Mouse (Mus musculus) neural tube, embryonic 13.5 days (tissue): ENCODE data around the gene Pdpr. TPM values are rescaled to one million over a fixed set of nuclear protein-coding genes. Genes with fewer than 3 reads are reported as not detected.

Source experiments
- polyA plus RNA-seq: library from polyadenylated mRNA; unstranded; fragments of >200 nt; fragmentation: Nextera tagmentation; extraction: Ambion mirVana; gene quantifications from 2 replicates; pipeline ENCODE4 v1.2.1, GENCODE M21; 2015

The Pdpr gene
- polyA plus RNA-seq, 1 experiment from 2014 or later = 9.6 TPM

Other genes with a start within 250 kb of the Pdpr start
- gene Cog4, start 248.0 kb upstream of the Pdpr start, polyA plus RNA-seq = 74.2 and 78.9 TPM in 2 replicates
- 93.9 and 112 TPM in 2 replicates for gene Sf3b3, start 247.8 kb upstream of the Pdpr start, polyA plus RNA-seq
- 6.9 and 8.4 TPM in 2 replicates for gene Fuk, start 192.1 kb upstream of the Pdpr start, polyA plus RNA-seq
- gene St3gal2, start 174.7 kb upstream of the Pdpr start, polyA plus RNA-seq = 24.7 and 25.2 TPM in 2 replicates
- 11.1 and 14.3 TPM in 2 replicates for gene Ddx19a, start 96.8 kb upstream of the Pdpr start, polyA plus RNA-seq
- gene Ddx19b, start 62.9 kb upstream of the Pdpr start, polyA plus RNA-seq = 6.5 and 6.7 TPM in 2 replicates
- gene Aars, start 61.5 kb upstream of the Pdpr start, polyA plus RNA-seq = 74.5 and 75.3 TPM in 2 replicates
- gene Exosc6, start 38.3 kb upstream of the Pdpr start, polyA plus RNA-seq = not detected in 2 replicates
- 1.9 and 3.1 TPM in 2 replicates for gene Clec18a, start 2.2 kb upstream of the Pdpr start, polyA plus RNA-seq
- 69.5 and 83.4 TPM in 2 replicates for gene Glg1, start 164.6 kb downstream of the Pdpr start, polyA plus RNA-seq
- 26.9 and 29.6 TPM in 2 replicates for gene Rfwd3, start 205.6 kb downstream of the Pdpr start, polyA plus RNA-seq
- 0.18 and 0.90 TPM in 2 replicates for gene Mlkl, start 243.5 kb downstream of the Pdpr start, polyA plus RNA-seq